Mouse (Mus musculus): ENCODE measurements around the gene Foxa2. TPM values are rescaled to one million over a fixed set of nuclear protein-coding genes. Genes with fewer than 3 reads are reported as not detected.

The Foxa2 gene
- polyA plus RNA-seq, 1 experiment from 2014 or later = 0.75 TPM

GRCm38 (mm10) chr2:147992935-147993679, 53.7 kb downstream of the Foxa2 start:
- H3K9ac ChIP-seq (ENCODE audit: low read depth, low read length) = no peak overlapping the region
- no peaks in the 10 kb centered on the region for H3K27me3 ChIP-seq (replicated peaks; ENCODE audit: control insufficient read depth, insufficient read depth, low read length)
- no peak overlapping the region for H3K27ac ChIP-seq (ENCODE audit: low read depth, low read length)
- H3K4me1 ChIP-seq (ENCODE audit: control insufficient read depth, insufficient read depth, low read depth, low read length) = no peaks in the 10 kb centered on the region
- 84% methylated on average over 10 of the region's 10 CpGs for WGBS
- no peaks in the 10 kb centered on the region for H3K9me3 ChIP-seq (ENCODE audit: control insufficient read depth, low read length)
- no peaks in the 10 kb centered on the region for H3K36me3 ChIP-seq (ENCODE audit: control insufficient read depth, insufficient read depth, low read length)
- no peak for ATAC-seq
- H3K4me3 ChIP-seq (ENCODE audit: low read length) = no peak overlapping the region
- no peak overlapping the region for H3K4me2 ChIP-seq (ENCODE audit: low read length)

Small RNA genes lying within 50 kb of the gene (microRNA-seq; reads per million reads assigned to microRNA genes)
- not detected for gene Gm27420

All from hindbrain, embryonic 16.5 days (tissue).